Mouse (Mus musculus) myocyte (in vitro differentiated cells): ENCODE measurements around the gene Nek7. TPM values are rescaled to one million over a fixed set of nuclear protein-coding genes. Genes with fewer than 3 reads are reported as not detected.

Experiments used
- H3K27me3 ChIP-seq: one replicate; pipeline ENCODE4 v1.6.1; 2011; ENCODE audit not compliant: control insufficient read depth, insufficient read depth, insufficient read length
- H3K36me3 ChIP-seq: one replicate; pipeline ENCODE4 v1.6.1; 2011; ENCODE audit not compliant: control insufficient read depth, insufficient read depth
- H3K4me2 ChIP-seq: one replicate; pipeline ENCODE4 v1.6.1; 2011; ENCODE audit warnings: low read depth, control low read depth
- H3K4me3 ChIP-seq: one replicate; pipeline ENCODE4 v1.5.1; 2011; ENCODE audit warnings: mild to moderate bottlenecking, control low read depth, moderate library complexity
- H3K79me2 ChIP-seq: one replicate; pipeline ENCODE4 v1.6.1; 2011; ENCODE audit not compliant: control insufficient read depth, insufficient read depth
- H3ac ChIP-seq: one replicate; pipeline ENCODE4 v1.6.1; 2011; ENCODE audit not compliant: control insufficient read depth, insufficient read length
- CEBPB ChIP-seq: IDR thresholded peaks from 2 replicates; pipeline ENCODE4 v1.6.1; 2011; ENCODE audit warnings: mild to moderate bottlenecking, moderate library complexity; ENCODE audit not compliant: poor library complexity, insufficient read depth, severe bottlenecking
- E2F4 ChIP-seq: IDR thresholded peaks from one replicate; pipeline ENCODE4 v1.6.1; 2011; ENCODE audit warnings: mild to moderate bottlenecking, control low read depth, moderate library complexity; ENCODE audit not compliant: insufficient read depth
- MAX ChIP-seq: IDR thresholded peaks from one replicate; pipeline ENCODE4 v1.6.1; 2011; ENCODE audit warnings: low read depth, mild to moderate bottlenecking, control low read depth
- MYOD1 ChIP-seq, 3 experiments: IDR thresholded peaks; one replicate each; pipeline ENCODE4 v1.6.1; 2011; ENCODE audit warnings: control low read depth in 2 of 3, low read depth in 2 of 3, mild to moderate bottlenecking in 2 of 3, moderate library complexity in 1 of 3; ENCODE audit not compliant: insufficient read length in 2 of 3, control insufficient read depth in 1 of 3
- MYOG ChIP-seq, 3 experiments: IDR thresholded peaks; one replicate each; pipeline ENCODE4 v1.6.1; 2011; ENCODE audit warnings: control low read depth in 2 of 3, low read depth in 2 of 3, mild to moderate bottlenecking in 2 of 3; ENCODE audit not compliant: insufficient read length in 2 of 3, control insufficient read depth in 1 of 3, insufficient read depth in 1 of 3
- POLR2A ChIP-seq: IDR thresholded peaks from one replicate; pipeline ENCODE4 v1.6.1; 2011; ENCODE audit warnings: low read depth, mild to moderate bottlenecking, control low read depth, moderate library complexity; ENCODE audit not compliant: insufficient read length
- POLR2AphosphoS2 ChIP-seq: IDR thresholded peaks from one replicate; pipeline ENCODE4 v1.6.1; 2011; ENCODE audit warnings: low read depth, control low read depth; ENCODE audit not compliant: insufficient read length
- REST ChIP-seq: IDR thresholded peaks from one replicate; pipeline ENCODE4 v1.6.1; 2011; ENCODE audit warnings: mild to moderate bottlenecking, control low read depth, moderate library complexity; ENCODE audit not compliant: insufficient read depth, insufficient read length
- SRF ChIP-seq: IDR thresholded peaks from one replicate; pipeline ENCODE4 v1.6.1; 2011; ENCODE audit warnings: low read depth; ENCODE audit not compliant: control insufficient read depth, insufficient read length
- TCF12 ChIP-seq: IDR thresholded peaks from one replicate; pipeline ENCODE4 v1.6.1; 2011; ENCODE audit warnings: mild to moderate bottlenecking, control low read depth; ENCODE audit not compliant: poor library complexity, insufficient read depth, severe bottlenecking
- TCF3 ChIP-seq: IDR thresholded peaks from one replicate; pipeline ENCODE4 v1.6.1; 2011; ENCODE audit warnings: low read depth, control low read depth; ENCODE audit not compliant: insufficient read length
- USF1 ChIP-seq: IDR thresholded peaks from one replicate; pipeline ENCODE4 v1.6.1; 2011; ENCODE audit warnings: low read depth, mild to moderate bottlenecking, control low read depth, moderate library complexity
- polyA plus RNA-seq: library from polyadenylated mRNA; unstranded; fragments of >200 nt; fragmentation: generic; extraction: Trizol; gene quantifications from one replicate; pipeline ENCODE4 v1.2.1, GENCODE M21; 2012; ENCODE audit warnings: missing spikeins

The Nek7 gene
- polyA plus RNA-seq, 1 experiment: 14.6 TPM

DNA sequence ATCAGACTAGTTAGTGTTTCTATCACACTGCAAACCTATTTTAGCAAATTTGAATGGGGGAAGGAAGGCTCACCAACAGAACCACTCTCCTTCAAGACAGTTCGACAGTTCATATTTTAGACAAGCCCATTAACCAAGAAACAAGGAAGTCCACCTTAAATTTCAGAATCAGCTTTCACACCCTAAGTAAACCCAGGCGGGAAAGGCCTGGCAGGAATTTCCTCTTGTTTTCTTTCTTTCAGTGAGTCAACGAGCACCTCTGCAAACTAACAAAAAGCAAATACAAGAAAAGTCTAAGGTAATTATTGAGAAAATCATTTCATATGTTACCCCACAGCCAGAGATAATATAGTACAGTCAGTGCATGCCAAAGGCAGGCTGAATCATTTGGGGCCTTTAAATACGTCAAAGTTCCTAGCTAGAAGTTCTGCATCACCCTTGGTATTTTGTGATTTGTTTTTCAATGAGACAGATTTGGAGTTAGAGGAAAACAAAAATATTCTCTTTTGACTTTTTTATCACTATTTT lies 21.1 kb upstream of the Nek7 start:
- Histone ChIP-seq H3K4me2 (no peak overlapping the region), H3K4me3 (no peak overlapping the region), H3ac (no peak overlapping the region), H3K79me2 (no peaks in the 10 kb centered on the region), H3K36me3 (no peaks in the 10 kb centered on the region), H3K27me3 (no peaks in the 10 kb centered on the region)
- TF ChIP-seq MAX: no peak
- no peak for TF ChIP-seq E2F4
- TF ChIP-seq CEBPB: no peak
- no peak for TF ChIP-seq TCF12
- no peak for TF ChIP-seq POLR2AphosphoS2
- no peak for TF ChIP-seq MYOG (IDR thresholded peaks at IDR 0.05; ENCODE audit: control insufficient read depth in 1 of 3, insufficient read depth in 1 of 3, insufficient read length in 2 of 3, low read depth in 2 of 3)
- TF ChIP-seq USF1: no peak
- no peak for TF ChIP-seq TCF3
- no peak for TF ChIP-seq POLR2A

DNA sequence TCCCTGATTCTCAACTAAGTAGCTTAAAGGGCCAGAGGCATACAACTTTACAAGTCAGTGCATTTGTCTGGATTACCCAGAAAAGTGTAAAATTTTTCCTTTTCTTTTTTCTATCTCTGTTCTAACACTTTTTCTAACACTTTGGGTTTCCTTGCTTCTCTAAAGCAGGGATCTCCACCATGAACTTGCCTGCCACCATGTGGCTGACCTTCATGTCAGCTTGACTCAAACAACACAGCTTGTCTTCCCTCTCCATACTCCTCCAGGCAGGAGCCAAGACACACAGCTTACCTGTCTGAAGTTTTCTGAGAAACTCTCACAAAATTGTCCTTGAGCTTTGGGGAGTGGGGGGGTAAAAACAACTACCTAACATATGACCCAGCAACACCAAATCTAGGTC lies 17.9 kb upstream of the Nek7 start:
- H3K4me3 ChIP-seq: no peak overlapping the region
- H3K79me2 ChIP-seq: no peaks in the 10 kb centered on the region
- no peak overlapping the region for H3K4me2 ChIP-seq
- H3K27me3 ChIP-seq: no peaks in the 10 kb centered on the region
- H3K36me3 ChIP-seq: no peaks in the 10 kb centered on the region
- TF ChIP-seq TCF12 (no peak), USF1 (no peak), POLR2A (no peak)
- H3ac ChIP-seq: no peak overlapping the region

GRCm38 (mm10) chr1:138634561-138634960 lies 14.6 kb upstream of the Nek7 start:
- H3K36me3 ChIP-seq: no peaks in the 10 kb centered on the region

GRCm38 (mm10) chr1:138628919-138629318 lies 9.0 kb upstream of the Nek7 start:
- H3K27me3 ChIP-seq: no peaks in the 10 kb centered on the region
- no peaks in the 10 kb centered on the region for H3K36me3 ChIP-seq
- H3K79me2 ChIP-seq: no peaks in the 10 kb centered on the region
- no peak for TF ChIP-seq MYOG (IDR thresholded peaks at IDR 0.05; ENCODE audit: control insufficient read depth in 1 of 3, insufficient read depth in 1 of 3, insufficient read length in 2 of 3, low read depth in 2 of 3)
- TF ChIP-seq TCF12: no peak
- no peak for TF ChIP-seq CEBPB
- TF ChIP-seq POLR2AphosphoS2: no peak
- TF ChIP-seq TCF3: no peak
- no peak for TF ChIP-seq REST
- no peak for TF ChIP-seq MYOD1 (IDR thresholded peaks at IDR 0.05; ENCODE audit: control insufficient read depth in 1 of 3, insufficient read length in 2 of 3, low read depth in 2 of 3)
- no peak for TF ChIP-seq POLR2A
- H3K4me3 ChIP-seq: no peak overlapping the region
- no peak overlapping the region for H3ac ChIP-seq
- no peak overlapping the region for H3K4me2 ChIP-seq

More at GRCm38 (mm10) chr1:138634561-138634960, 14.6 kb upstream of the Nek7 start:
- no peak overlapping the region for H3K4me2 ChIP-seq
- no peak for TF ChIP-seq E2F4
- no peak for TF ChIP-seq TCF3
- TF ChIP-seq MAX: no peak
- no peak for TF ChIP-seq SRF
- no peak for TF ChIP-seq POLR2AphosphoS2
- TF ChIP-seq REST: no peak
- no peak for TF ChIP-seq MYOD1 (IDR thresholded peaks at IDR 0.05; ENCODE audit: control insufficient read depth in 1 of 3, insufficient read length in 2 of 3, low read depth in 2 of 3)
- no peak for TF ChIP-seq USF1
- no peak for TF ChIP-seq CEBPB
- TF ChIP-seq POLR2A: no peak
- no peak for TF ChIP-seq TCF12
- no peaks in the 10 kb centered on the region for H3K27me3 ChIP-seq
- H3K79me2 ChIP-seq: no peaks in the 10 kb centered on the region
- H3K4me3 ChIP-seq: no peak overlapping the region
- no peak overlapping the region for H3ac ChIP-seq

GRCm38 (mm10) chr1:138628486-138628885 lies 8.5 kb upstream of the Nek7 start:
- Histone ChIP-seq H3K4me2 (no peak overlapping the region), H3K36me3 (no peaks in the 10 kb centered on the region), H3ac (no peak overlapping the region), H3K27me3 (no peaks in the 10 kb centered on the region), H3K4me3 (no peak overlapping the region), H3K79me2 (no peaks in the 10 kb centered on the region)
- no peak for TF ChIP-seq E2F4
- TF ChIP-seq TCF3: no peak
- TF ChIP-seq MYOD1 (IDR thresholded peaks at IDR 0.05; ENCODE audit: control insufficient read depth in 1 of 3, insufficient read length in 2 of 3, low read depth in 2 of 3): no peak
- TF ChIP-seq USF1: no peak
- TF ChIP-seq POLR2A: no peak
- TF ChIP-seq POLR2AphosphoS2: no peak
- TF ChIP-seq TCF12: no peak
- no peak for TF ChIP-seq MYOG (IDR thresholded peaks at IDR 0.05; ENCODE audit: control insufficient read depth in 1 of 3, insufficient read depth in 1 of 3, insufficient read length in 2 of 3, low read depth in 2 of 3)
- no peak for TF ChIP-seq CEBPB
- no peak for TF ChIP-seq REST
- TF ChIP-seq SRF: no peak
- TF ChIP-seq MAX: no peak
